Mouse (Mus musculus) embryonic facial prominence, embryonic 15.5 days (tissue): ENCODE measurements at regions not wholly inside any gene's neighbourhood (a gene's known extent, or its start where the extent isn't known, plus 50 kb on each side); places are given as distances from the start of the nearest gene placed in this dataset.

Experiments used
- ATAC-seq: fragments of 200-750 bp; cut with Nextera tagmentation; 2 replicates; pipeline ENCODE4 v1.8.0; 2017; ENCODE audit warnings: low read depth, moderate TSS enrichment; ENCODE audit not compliant: insufficient number of reproducible peaks, low FRiP score, low TSS enrichment
- H3K27ac ChIP-seq: fragments of 300-500 bp; sonication (generic); replicated peaks from 2 replicates; pipeline ENCODE4 v1.5.1; 2015; ENCODE audit warnings: mild to moderate bottlenecking, inconsistent platforms
- H3K27me3 ChIP-seq: fragments of 300-500 bp; sonication (generic); 2 replicates; pipeline ENCODE4 v1.6.1; 2015; ENCODE audit warnings: inconsistent platforms
- H3K36me3 ChIP-seq: fragments of 300-500 bp; sonication (generic); 2 replicates; pipeline ENCODE4 v1.6.1; 2015; ENCODE audit warnings: mild to moderate bottlenecking, inconsistent platforms
- H3K4me1 ChIP-seq: fragments of 300-500 bp; sonication (generic); 2 replicates; pipeline ENCODE4 v1.6.1; 2015; ENCODE audit warnings: inconsistent platforms
- H3K4me2 ChIP-seq: fragments of 300-500 bp; sonication (generic); replicated peaks from 2 replicates; pipeline ENCODE4 v1.6.1; 2015; ENCODE audit warnings: mild to moderate bottlenecking, inconsistent platforms
- H3K4me3 ChIP-seq: fragments of 300-500 bp; sonication (generic); replicated peaks from 2 replicates; pipeline ENCODE4 v1.5.1; 2015; ENCODE audit warnings: mild to moderate bottlenecking, inconsistent platforms
- H3K9ac ChIP-seq: fragments of 300-500 bp; sonication (generic); 2 replicates; pipeline ENCODE4 v1.6.1; 2015; ENCODE audit warnings: inconsistent platforms
- H3K9me3 ChIP-seq: fragments of 300-500 bp; sonication (generic); replicated peaks from 2 replicates; pipeline ENCODE4 v1.6.1; 2016; ENCODE audit warnings: inconsistent platforms
- WGBS: fragments of 180-500 bp; shearing (Covaris S2); methylation state at CpG from one replicate; pipeline ENCODE4 v1.1.7; 2015; 5-methylcytosine and 5-hydroxymethylcytosine counted together

DNA sequence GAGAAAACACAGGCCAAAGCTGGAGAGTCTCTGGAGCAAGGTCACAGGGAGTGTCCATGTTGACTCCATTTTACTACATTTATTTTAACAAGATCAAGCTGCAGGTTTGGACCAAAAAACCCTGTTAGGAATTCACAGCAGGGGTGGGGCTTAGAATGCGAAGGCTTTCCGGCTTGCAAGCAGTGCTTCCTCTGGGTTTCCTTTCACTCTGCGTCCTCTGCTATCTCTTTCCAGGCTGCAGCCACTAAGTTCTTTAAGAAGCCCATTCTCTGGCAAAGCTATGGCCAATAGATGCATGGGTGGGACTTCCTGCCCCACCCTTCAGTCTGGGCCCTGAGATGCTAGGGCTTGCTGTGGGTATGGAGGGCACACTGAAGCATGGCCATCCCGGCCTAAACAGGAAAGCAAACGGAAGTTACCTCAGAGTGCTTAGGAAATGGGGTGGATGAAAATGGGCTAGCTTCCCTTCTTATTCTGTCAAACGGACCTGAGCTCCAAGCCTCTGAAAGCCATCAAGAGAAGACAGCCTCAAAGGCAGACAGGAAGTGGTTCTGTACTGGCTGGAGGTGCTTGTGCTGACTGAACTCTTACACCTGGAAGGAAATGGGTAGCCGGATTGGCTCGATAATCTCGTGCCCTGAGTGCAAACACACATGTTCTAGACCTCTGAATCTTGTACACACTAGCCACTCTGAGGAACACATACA is 90.6 kb upstream of the C1qtnf7 start:
- 81% methylated on average over 9 of the region's 9 CpGs for WGBS
- no peaks in the 10 kb centered on the region for H3K27me3 ChIP-seq
- H3K36me3 ChIP-seq: no peaks in the 10 kb centered on the region
- no peaks in the 10 kb centered on the region for H3K9me3 ChIP-seq
- H3K4me1 ChIP-seq: no peaks in the 10 kb centered on the region
- H3K4me3 ChIP-seq: no peak overlapping the region
- no peak overlapping the region for H3K27ac ChIP-seq
- no peak overlapping the region for H3K9ac ChIP-seq
- no peak overlapping the region for H3K4me2 ChIP-seq
- no peak for ATAC-seq

DNA sequence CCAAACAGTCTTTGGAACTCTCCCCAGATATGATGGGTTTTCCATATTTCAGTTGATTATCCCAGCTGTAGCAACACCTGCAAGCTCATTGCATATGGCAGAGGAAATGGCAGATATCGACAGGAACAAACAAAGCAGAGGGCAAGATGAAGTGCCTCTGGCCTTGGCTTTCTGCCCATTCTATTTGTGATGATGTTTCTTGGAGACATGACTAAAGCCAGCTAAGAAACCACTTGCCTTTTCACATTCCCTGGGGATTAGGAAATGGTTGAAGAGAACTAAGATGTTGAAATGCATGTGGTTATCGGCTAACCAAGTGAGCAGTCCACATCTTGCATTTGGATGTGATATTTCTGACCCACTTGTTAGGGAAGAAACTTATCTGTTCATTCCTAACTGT is 82.0 kb upstream of the C1qtnf7 start:
- Histone ChIP-seq H3K27ac (no peak overlapping the region), H3K4me2 (no peak overlapping the region), H3K4me1 (no peaks in the 10 kb centered on the region), H3K9ac (no peak overlapping the region), H3K9me3 (no peaks in the 10 kb centered on the region), H3K4me3 (no peak overlapping the region), H3K36me3 (no peaks in the 10 kb centered on the region), H3K27me3 (no peaks in the 10 kb centered on the region)
- ATAC-seq: no peak
- WGBS: 62% methylated on average over 2 of the region's 2 CpGs

DNA sequence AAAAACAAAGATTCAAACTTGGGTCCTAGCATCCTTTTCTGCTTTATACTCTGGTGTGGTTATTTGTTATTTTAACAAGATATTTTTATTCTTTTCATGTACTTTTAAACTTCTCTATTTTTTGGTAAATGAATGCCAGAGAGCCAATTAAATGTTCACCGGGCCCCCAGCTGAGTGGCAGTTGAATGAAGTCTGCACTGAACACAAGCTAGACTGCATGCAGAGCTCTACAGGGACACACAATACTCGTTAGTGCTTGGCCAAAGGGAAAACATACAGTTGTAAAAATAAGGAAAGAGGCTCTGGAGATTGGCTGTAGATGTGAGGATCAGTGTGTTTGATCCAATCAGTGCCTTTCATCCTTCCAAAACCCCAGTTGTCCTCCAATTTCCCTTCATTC is 76.1 kb upstream of the C1qtnf7 start:
- H3K9ac ChIP-seq: no peak overlapping the region
- no peak overlapping the region for H3K27ac ChIP-seq
- H3K4me3 ChIP-seq: no peak overlapping the region
- H3K27me3 ChIP-seq: no peaks in the 10 kb centered on the region
- no peaks in the 10 kb centered on the region for H3K36me3 ChIP-seq
- WGBS: 52% methylated on average over 2 of the region's 2 CpGs
- H3K9me3 ChIP-seq: no peaks in the 10 kb centered on the region
- no peak for ATAC-seq
- H3K4me2 ChIP-seq: no peak overlapping the region
- no peaks in the 10 kb centered on the region for H3K4me1 ChIP-seq

DNA sequence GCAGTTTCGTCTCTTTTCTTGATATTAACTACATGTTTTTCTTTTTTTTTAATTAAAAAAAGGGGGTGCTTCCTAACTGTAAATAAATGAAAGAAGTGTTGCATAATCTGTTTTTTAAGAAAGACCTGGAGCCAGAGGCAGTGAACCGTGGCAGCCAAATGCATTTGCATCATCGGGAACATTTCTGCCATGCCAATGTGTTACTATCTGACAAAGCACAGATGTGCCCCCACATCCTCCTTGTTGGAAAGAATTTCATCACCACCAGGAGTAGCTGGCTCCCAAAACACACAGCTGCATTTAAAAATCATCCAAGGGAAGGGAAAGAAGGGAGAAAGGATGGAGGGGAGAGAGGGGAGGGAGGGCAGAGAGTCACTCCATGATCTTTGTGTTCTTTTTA is 74.0 kb upstream of the C1qtnf7 start:
- 40% methylated on average over 3 of the region's 3 CpGs for WGBS
- Histone ChIP-seq H3K27me3 (no peaks in the 10 kb centered on the region), H3K36me3 (no peaks in the 10 kb centered on the region), H3K4me3 (no peak overlapping the region), H3K9ac (no peak overlapping the region), H3K9me3 (no peaks in the 10 kb centered on the region), H3K4me2 (no peak overlapping the region), H3K27ac (no peak overlapping the region), H3K4me1 (no peaks in the 10 kb centered on the region)
- no peak for ATAC-seq

DNA sequence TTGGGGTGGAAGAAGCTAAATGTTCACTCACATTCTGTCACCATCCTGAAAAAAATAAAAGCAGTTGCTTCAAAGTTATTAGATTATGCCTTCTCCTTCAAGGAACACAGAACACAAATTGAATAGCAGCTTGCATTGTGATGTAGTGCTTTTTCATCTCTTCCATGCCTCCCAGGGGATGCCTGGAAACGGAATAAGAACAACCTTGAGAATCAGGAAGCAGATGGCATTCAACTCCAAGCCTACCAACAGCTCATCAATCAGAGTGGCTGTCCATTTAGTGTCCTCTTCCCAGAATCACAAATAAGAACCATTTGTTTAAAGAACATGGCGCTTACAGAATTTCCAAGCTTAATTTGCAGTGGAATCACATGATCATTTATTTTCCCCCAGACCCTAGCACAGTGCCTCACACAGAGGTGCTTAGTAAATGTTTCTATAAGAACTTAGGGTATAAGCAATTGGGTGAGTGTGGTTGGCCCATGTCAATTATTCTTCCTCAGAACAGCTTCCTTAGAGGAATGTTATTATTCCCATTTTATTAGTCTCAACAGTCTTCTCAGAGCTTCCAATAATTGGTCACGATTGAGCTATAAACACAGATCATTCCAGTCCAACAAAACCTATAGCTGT is 70.6 kb upstream of the C1qtnf7 start:
- no peaks in the 10 kb centered on the region for H3K36me3 ChIP-seq
- no peak for ATAC-seq
- H3K4me3 ChIP-seq: no peak overlapping the region
- 67% methylated on average over 3 of the region's 3 CpGs for WGBS
- H3K4me2 ChIP-seq: no peak overlapping the region
- no peaks in the 10 kb centered on the region for H3K4me1 ChIP-seq
- H3K9ac ChIP-seq: no peak overlapping the region
- H3K27ac ChIP-seq: no peak overlapping the region
- H3K27me3 ChIP-seq: no peaks in the 10 kb centered on the region
- no peaks in the 10 kb centered on the region for H3K9me3 ChIP-seq

DNA sequence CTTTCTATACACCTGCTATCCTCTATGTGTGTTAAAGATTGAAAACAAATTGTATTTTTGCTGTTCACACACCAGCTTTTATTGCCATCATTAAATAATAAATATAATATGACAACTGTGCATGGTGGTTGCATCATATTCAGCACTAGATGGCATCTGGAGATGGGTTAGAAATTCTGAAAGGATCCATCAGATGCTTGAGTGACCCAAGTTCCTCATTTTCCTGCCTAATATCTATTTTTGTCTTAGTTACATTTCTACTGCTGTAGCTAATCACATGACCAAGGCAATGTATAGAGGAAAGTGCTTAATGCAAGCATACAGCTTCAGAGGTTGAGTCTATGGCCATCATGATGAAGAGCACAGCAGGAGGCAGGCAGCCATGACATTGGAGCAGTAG is 69.7 kb upstream of the C1qtnf7 start:
- H3K9me3 ChIP-seq: no peaks in the 10 kb centered on the region
- H3K27ac ChIP-seq: no peak overlapping the region
- no peak for ATAC-seq
- no peak overlapping the region for H3K4me3 ChIP-seq
- H3K4me2 ChIP-seq: no peak overlapping the region
- no peaks in the 10 kb centered on the region for H3K36me3 ChIP-seq
- H3K9ac ChIP-seq: no peak overlapping the region
- no peaks in the 10 kb centered on the region for H3K4me1 ChIP-seq
- H3K27me3 ChIP-seq: no peaks in the 10 kb centered on the region

DNA sequence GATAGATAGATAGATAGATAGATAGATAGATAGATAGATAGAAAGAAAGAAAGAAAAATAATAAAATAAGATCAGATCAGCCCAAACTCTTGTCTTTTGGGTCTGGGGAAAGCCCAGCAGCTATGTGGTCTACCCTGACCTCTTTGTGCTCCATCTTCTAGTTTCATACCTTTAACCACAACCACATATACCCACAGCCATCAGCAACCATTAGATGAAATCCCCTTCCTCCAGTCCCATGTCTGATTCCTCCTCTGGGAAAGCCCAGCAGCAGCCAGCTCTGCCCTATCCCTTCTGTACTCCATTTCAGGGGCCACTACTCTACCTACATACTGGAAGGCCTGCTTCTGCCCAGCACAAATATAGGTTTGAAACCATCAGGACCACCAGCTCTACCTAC is 69.0 kb upstream of the C1qtnf7 start:
- Histone ChIP-seq H3K27me3 (no peaks in the 10 kb centered on the region), H3K9ac (no peak overlapping the region), H3K27ac (no peak overlapping the region), H3K36me3 (no peaks in the 10 kb centered on the region), H3K4me1 (no peaks in the 10 kb centered on the region), H3K9me3 (no peaks in the 10 kb centered on the region), H3K4me3 (no peak overlapping the region), H3K4me2 (no peak overlapping the region)
- no peak for ATAC-seq

DNA sequence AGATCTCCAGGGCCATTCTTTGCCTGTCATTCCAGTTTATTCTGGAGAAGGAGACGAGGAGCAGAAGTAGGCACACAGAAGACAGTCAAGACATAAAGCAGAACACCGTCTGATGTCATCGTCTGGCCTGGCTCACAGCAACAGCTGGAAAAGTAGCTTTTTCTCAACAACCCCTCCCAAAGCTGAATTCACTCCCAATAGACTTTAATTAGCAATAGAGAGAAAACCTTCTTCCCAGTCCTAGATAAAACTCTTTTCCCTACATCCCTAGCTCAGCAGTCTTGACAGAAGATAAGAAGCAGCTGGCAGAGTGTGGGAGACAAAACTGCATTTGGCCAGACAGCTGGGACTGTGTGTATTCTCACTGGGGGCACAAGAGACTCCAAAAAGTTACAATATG is 59.3 kb upstream of the C1qtnf7 start:
- 58% methylated on average over 3 of the region's 3 CpGs for WGBS
- Histone ChIP-seq H3K36me3 (no peaks in the 10 kb centered on the region), H3K9ac (no peak overlapping the region), H3K4me2 (no peak overlapping the region), H3K27ac (no peak overlapping the region), H3K9me3 (no peaks in the 10 kb centered on the region), H3K4me1 (no peaks in the 10 kb centered on the region), H3K4me3 (no peak overlapping the region), H3K27me3 (no peaks in the 10 kb centered on the region)
- ATAC-seq: no peak

DNA sequence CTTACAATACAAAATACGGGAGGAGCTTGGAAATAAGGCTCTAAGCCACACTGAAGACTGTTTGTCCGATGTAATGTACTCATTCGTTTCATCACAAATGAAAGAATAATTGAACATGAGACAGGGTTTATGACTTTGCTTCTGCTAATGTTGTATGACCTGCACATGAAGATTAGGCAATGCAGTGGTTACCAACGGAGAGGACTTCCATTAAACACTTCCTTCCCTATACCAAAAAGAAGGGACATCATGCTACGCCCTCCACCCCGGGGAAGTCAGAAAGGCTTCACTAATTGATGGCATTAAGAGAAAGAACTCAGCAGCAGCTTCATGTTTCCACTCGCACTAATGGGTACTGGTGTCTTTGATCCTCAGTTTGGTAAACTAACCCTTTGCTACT is 57.6 kb upstream of the C1qtnf7 start:
- H3K27me3 ChIP-seq: no peaks in the 10 kb centered on the region
- H3K4me1 ChIP-seq: no peaks in the 10 kb centered on the region
- H3K4me2 ChIP-seq: no peak overlapping the region
- no peak for ATAC-seq
- no peaks in the 10 kb centered on the region for H3K9me3 ChIP-seq
- H3K9ac ChIP-seq: no peak overlapping the region
- H3K36me3 ChIP-seq: no peaks in the 10 kb centered on the region
- no peak overlapping the region for H3K4me3 ChIP-seq
- no peak overlapping the region for H3K27ac ChIP-seq
- WGBS: 67% methylated on average over 7 of the region's 7 CpGs

DNA sequence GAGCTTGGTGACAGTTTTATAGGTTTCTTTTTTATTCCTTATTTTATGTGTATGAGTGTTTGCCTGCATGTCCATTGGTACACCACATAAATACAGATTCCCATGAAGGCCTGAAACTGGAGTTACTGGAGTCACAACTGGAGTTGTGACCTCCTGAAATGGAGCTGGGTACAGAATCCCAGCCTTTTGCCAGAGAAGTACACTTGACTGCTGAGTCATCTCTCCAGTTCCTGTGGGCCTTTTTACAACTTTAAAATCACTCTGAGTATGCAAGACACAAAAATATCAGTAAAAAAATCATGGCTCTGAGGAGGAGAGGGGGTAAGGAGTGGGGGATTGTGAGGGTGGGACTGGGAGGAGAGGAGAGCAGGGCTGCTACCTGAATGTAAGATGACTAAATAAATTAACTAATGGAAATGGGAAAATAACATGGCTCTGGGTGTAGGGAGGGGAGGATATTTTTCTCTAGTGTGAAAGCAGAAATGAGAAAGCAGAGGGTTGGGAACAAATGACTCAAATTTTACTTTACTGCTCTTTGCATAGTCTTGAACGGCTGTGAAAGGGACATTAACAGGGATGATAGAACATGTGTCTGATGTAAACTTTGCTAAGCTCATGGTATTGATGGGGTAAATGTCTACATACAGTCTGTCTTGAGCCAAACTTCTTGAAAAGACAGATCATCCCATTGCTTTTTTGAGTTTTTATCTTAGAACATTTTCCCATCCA is 53.2 kb upstream of the C1qtnf7 start:
- Histone ChIP-seq H3K36me3 (no peaks in the 10 kb centered on the region), H3K4me1 (no peaks in the 10 kb centered on the region), H3K27me3 (no peaks in the 10 kb centered on the region), H3K4me2 (no peak overlapping the region), H3K9ac (no peak overlapping the region), H3K9me3 (no peaks in the 10 kb centered on the region), H3K27ac (no peak overlapping the region), H3K4me3 (no peak overlapping the region)
- WGBS: 79% methylated on average over 1 of the region's 1 CpGs
- no peak for ATAC-seq
